Mouse (Mus musculus) heart, postnatal 0 days (tissue): ENCODE measurements around the gene Mecom.

Source experiments
- CTCF ChIP-seq: IDR thresholded peaks from 2 replicates; pipeline ENCODE4 v1.5.1; 2016; ENCODE audit warnings: antibody characterized with exemption, control low read depth, low read depth
- EP300 ChIP-seq: IDR thresholded peaks from 2 replicates; pipeline ENCODE4 v1.6.1; 2016; ENCODE audit warnings: antibody characterized with exemption, low read depth

DNA sequence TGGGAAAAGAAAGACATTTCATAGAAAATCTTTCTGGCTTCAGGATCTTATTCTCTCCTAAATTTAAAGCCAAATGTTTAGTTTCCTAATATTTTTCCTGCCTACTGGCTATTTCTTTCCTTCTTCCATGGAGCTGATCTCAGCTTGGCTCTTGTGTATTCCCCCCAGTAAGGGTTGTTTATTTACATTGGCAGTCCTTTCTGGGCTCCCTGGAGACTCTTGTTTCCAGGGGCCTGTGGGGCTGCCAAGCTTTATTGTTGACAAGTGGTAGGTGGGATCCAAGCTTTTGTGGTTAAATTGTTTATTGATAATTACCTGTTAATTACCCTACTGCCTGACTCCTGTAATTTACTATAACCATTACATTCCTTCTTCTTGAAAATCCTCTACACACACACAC lies 476.5 kb downstream of the Mecom start:
- TF ChIP-seq CTCF (no peak), EP300 (no peak)
